Mouse (Mus musculus) heart, adult 9 months (tissue): ENCODE results near the gene Mark3.
A peak's percentile ranks its signal among the peaks of the same experiment; 100 is the strongest.

Source experiments
- DNase-seq, 2 experiments: peaks; one replicate each; pipeline ENCODE4 v3.0.0; 2022; ENCODE audit warnings: low spot score in 2 of 2

Mark3 gene

GRCm38 (mm10) chr12:111560286-111560685 lies 14.0 kb upstream of the Mark3 start:
- DNase-seq: no peak

- DNase-seq: no peak
Measured at GRCm38 (mm10) chr12:111562276-111562814, 12.0 kb upstream of the Mark3 start.

GRCm38 (mm10) chr12:111563076-111563629 lies 11.2 kb upstream of the Mark3 start:
- no peak for DNase-seq

GRCm38 (mm10) chr12:111565363-111565762 lies 9.0 kb upstream of the Mark3 start:
- DNase-seq: no peak

GRCm38 (mm10) chr12:111568836-111569235 lies 5.5 kb upstream of the Mark3 start:
- DNase-seq: no peak

GRCm38 (mm10) chr12:111572406-111572805 lies 1.9 kb upstream of the Mark3 start:
- no peak for DNase-seq

GRCm38 (mm10) chr12:111573315-111573714 lies 1.0 kb upstream of the Mark3 start:
- DNase-seq: no peak

- DNase-seq: peak; percentile 24 to 42
Measured at GRCm38 (mm10) chr12:111574887-111575838, 840 bp downstream of the Mark3 start.

- DNase-seq: no peak
Measured at GRCm38 (mm10) chr12:111583058-111583457, 8.7 kb downstream of the Mark3 start.

- DNase-seq: no peak
Measured at GRCm38 (mm10) chr12:111584401-111584800, 10.1 kb downstream of the Mark3 start.

- no peak for DNase-seq
Measured at GRCm38 (mm10) chr12:111587252-111587651, 12.9 kb downstream of the Mark3 start.

GRCm38 (mm10) chr12:111592407-111593021 lies 18.2 kb downstream of the Mark3 start:
- DNase-seq: peak; percentile 12 to 31

- no peak for DNase-seq
Measured at GRCm38 (mm10) chr12:111593775-111594174, 19.5 kb downstream of the Mark3 start.

- no peak for DNase-seq
Measured at GRCm38 (mm10) chr12:111597310-111597709, 23.0 kb downstream of the Mark3 start.

- no peak for DNase-seq
Measured at GRCm38 (mm10) chr12:111598902-111599301, 24.6 kb downstream of the Mark3 start.

GRCm38 (mm10) chr12:111599640-111600039 lies 25.3 kb downstream of the Mark3 start:
- DNase-seq: no peak

GRCm38 (mm10) chr12:111603871-111604270 lies 29.5 kb downstream of the Mark3 start:
- DNase-seq: no peak

- no peak for DNase-seq
Measured at GRCm38 (mm10) chr12:111605619-111606018, 31.3 kb downstream of the Mark3 start.

- DNase-seq: no peak
Measured at GRCm38 (mm10) chr12:111608015-111608414, 33.7 kb downstream of the Mark3 start.

- DNase-seq: no peak
Measured at GRCm38 (mm10) chr12:111614475-111615141, 40.3 kb downstream of the Mark3 start.

GRCm38 (mm10) chr12:111618266-111618665 lies 43.9 kb downstream of the Mark3 start:
- DNase-seq: no peak
